Mouse (Mus musculus) c-Kit-positive CD71-positive TER-119-negative erythroid progenitor cells, embryonic 14.5 days (primary cell): ENCODE data around the gene Sept5.

Source experiments
- DNase-seq: peaks from one replicate; pipeline ENCODE4 v3.0.0-alpha.2; 2013; ENCODE audit warnings: low read depth

Gene Sept5

GRCm38 (mm10) chr16:18583673-18584357 lies 45.9 kb downstream of the Sept5 start:
- DNase-seq, result no peak

GRCm38 (mm10) chr16:18583169-18583568 lies 46.6 kb downstream of the Sept5 start:
- DNase-seq, result no peak

- DNase-seq, result no peak
Observed at GRCm38 (mm10) chr16:18582426-18583148, 47.2 kb downstream of the Sept5 start.

- no peak for DNase-seq
Observed at GRCm38 (mm10) chr16:18581623-18582205, 48.0 kb downstream of the Sept5 start.

- DNase-seq, result no peak
Observed at GRCm38 (mm10) chr16:18581050-18581622, 48.6 kb downstream of the Sept5 start.

GRCm38 (mm10) chr16:18580389-18580788 lies 49.4 kb downstream of the Sept5 start:
- DNase-seq, result no peak

- DNase-seq, result no peak
Observed at GRCm38 (mm10) chr16:18577599-18578160, 52.1 kb downstream of the Sept5 start.

GRCm38 (mm10) chr16:18577071-18577470 lies 52.7 kb downstream of the Sept5 start:
- DNase-seq, result no peak

- no peak for DNase-seq
Observed at GRCm38 (mm10) chr16:18574196-18574595, 55.6 kb downstream of the Sept5 start.
